Comparison of ENCODE assay signal across 1 mouse cellular context in genomic region chr6:83775638-83776293, GRCm38 (mm10).
TF ChIP-seq lines count a peak whose summit lies in the region.

Tex261 (minus strand) TSS chr6:83775813.

TF ChIP-seq in MEL, 35 proteins besides CTCF, POLR2A, EP300 and RAD21 (continued from another document):
- TF ChIP-seq ZNF384 (IDR thresholded peaks at IDR 0.05; ENCODE audit: low read depth, low read length), result no peak
